Mouse (Mus musculus) embryonic facial prominence, embryonic 12.5 days (tissue): ENCODE measurements around the gene Ccdc9b. TPM values are rescaled to one million over a fixed set of nuclear protein-coding genes. Genes with fewer than 3 reads are reported as not detected.

ENCODE experiments used
- ATAC-seq: fragments of 200-750 bp; cut with Nextera tagmentation; 2 replicates; pipeline ENCODE4 v1.8.0; 2017; ENCODE audit not compliant: insufficient number of reproducible peaks, insufficient read depth, low FRiP score, low TSS enrichment
- H3K27ac ChIP-seq: fragments of 300-500 bp; sonication (generic); 2 replicates; pipeline ENCODE4 v1.5.1; 2016; ENCODE audit warnings: mild to moderate bottlenecking
- H3K27me3 ChIP-seq: fragments of 300-500 bp; sonication (generic); 2 replicates; pipeline ENCODE4 v1.6.1; 2016; ENCODE audit warnings: mild to moderate bottlenecking, moderate library complexity
- H3K36me3 ChIP-seq: fragments of 300-500 bp; sonication (generic); 2 replicates; pipeline ENCODE4 v1.6.1; 2016; ENCODE audit warnings: mild to moderate bottlenecking
- H3K4me1 ChIP-seq: fragments of 300-500 bp; sonication (generic); 2 replicates; pipeline ENCODE4 v1.6.1; 2016
- H3K4me2 ChIP-seq: fragments of 300-500 bp; sonication (generic); replicated peaks from 2 replicates; pipeline ENCODE4 v1.6.1; 2016; ENCODE audit warnings: mild to moderate bottlenecking, moderate library complexity
- H3K4me3 ChIP-seq: fragments of 300-500 bp; sonication (generic); 2 replicates; pipeline ENCODE4 v1.5.1; 2016; ENCODE audit warnings: mild to moderate bottlenecking
- H3K9ac ChIP-seq: fragments of 300-500 bp; sonication (generic); 2 replicates; pipeline ENCODE4 v1.6.1; 2016; ENCODE audit warnings: mild to moderate bottlenecking, moderate library complexity
- H3K9me3 ChIP-seq: fragments of 300-500 bp; sonication (generic); 2 replicates; pipeline ENCODE4 v1.6.1; 2016; ENCODE audit warnings: mild to moderate bottlenecking, moderate library complexity
- WGBS: fragments of 180-500 bp; shearing (Covaris S2); methylation state at CpG from one replicate; pipeline ENCODE4 v1.1.7; 2016; 5-methylcytosine and 5-hydroxymethylcytosine counted together
- polyA plus RNA-seq: library from polyadenylated mRNA; unstranded; fragments of >200 nt; fragmentation: Nextera tagmentation; extraction: Ambion mirVana; gene quantifications from 2 replicates; pipeline ENCODE4 v1.2.1, GENCODE M21; 2016

The Ccdc9b gene
- polyA plus RNA-seq, 1 experiment from 2014 or later: 1.5 TPM

DNA sequence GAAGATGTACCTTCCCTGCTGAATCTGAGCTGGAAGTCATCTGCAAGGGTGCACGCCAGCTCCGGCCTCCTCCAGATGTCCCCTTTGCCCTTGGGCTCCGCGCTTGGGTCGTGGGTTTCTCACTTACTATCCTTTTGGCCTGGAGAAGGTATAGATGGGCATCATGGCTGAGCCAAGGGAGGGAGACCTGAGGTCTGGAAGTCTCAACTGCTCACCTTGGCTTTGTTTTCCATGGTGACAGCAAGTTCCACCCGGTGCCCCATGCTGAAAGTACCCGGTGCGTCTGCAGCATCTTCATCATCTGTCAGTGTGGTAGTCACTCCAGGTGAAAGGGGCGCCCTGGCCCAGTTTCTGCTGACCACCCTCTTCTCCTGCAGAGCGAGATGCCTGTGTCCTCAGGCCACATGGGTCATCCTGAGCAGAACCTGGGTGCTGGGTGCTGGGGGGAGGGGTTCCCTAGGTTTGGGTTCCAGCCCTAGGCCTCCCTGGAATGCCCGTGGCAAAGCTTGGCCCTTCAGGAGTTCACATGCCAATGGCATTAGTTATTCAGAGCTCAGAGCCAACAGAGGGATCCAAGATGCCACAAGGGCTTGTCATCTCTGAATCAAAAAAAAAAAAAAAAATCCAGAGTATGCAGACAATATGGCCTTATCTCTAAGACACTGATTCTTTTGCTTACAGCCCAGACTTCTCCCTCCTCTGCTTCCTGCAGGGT lies 2.0 kb downstream of the Ccdc9b start:
- Histone ChIP-seq H3K4me2 (no peak overlapping the region), H3K27ac (no peak overlapping the region), H3K4me1 (peaks cover 34% of the 10 kb centered on the region), H3K9ac (no peak overlapping the region), H3K27me3 (peaks cover 17% of the 10 kb centered on the region), H3K9me3 (no peaks in the 10 kb centered on the region), H3K4me3 (no peak overlapping the region), H3K36me3 (no peaks in the 10 kb centered on the region)
- WGBS: 79% methylated on average over 11 of the region's 11 CpGs
- no peak for ATAC-seq

GRCm38 (mm10) chr2:118759828-118760227 lies 2.6 kb downstream of the Ccdc9b start:
- H3K27me3 ChIP-seq: peaks cover 17% of the 10 kb centered on the region
- no peak overlapping the region for H3K4me2 ChIP-seq
- no peak overlapping the region for H3K27ac ChIP-seq
- H3K4me1 ChIP-seq: peaks cover 34% of the 10 kb centered on the region
- H3K9ac ChIP-seq: no peak overlapping the region
- H3K4me3 ChIP-seq: no peak overlapping the region
- H3K36me3 ChIP-seq: no peaks in the 10 kb centered on the region
- no peaks in the 10 kb centered on the region for H3K9me3 ChIP-seq
- WGBS: 14% methylated on average over 8 of the region's 8 CpGs
- no peak for ATAC-seq

DNA sequence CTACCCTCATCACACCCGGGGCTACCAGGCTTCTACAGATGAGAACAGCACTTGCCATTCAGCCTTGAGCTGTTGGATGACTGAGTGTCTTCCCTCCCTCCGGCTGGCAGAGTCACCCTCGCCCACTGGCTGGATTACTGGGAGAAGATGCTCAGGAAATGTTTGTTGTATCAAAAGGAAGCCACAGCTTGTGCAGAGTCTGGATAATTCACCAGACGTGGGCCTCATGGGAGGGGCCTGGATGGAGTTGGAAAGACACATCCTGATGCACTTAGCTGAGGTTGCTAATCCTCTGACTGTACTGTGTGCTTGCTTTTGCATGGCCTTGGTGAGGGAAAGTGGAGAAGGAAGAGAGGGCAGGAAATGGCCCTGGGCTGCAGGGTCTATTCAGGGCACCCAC lies 6.4 kb downstream of the Ccdc9b start:
- Histone ChIP-seq H3K4me3 (no peak overlapping the region), H3K9ac (no peak overlapping the region), H3K9me3 (no peaks in the 10 kb centered on the region), H3K27ac (no peak overlapping the region), H3K4me1 (peaks cover 6% of the 10 kb centered on the region; the same call in 1 of the 2 replicates), H3K36me3 (no peaks in the 10 kb centered on the region), H3K4me2 (no peak overlapping the region), H3K27me3 (peaks cover 8% of the 10 kb centered on the region; the same call in 1 of the 2 replicates)
- 76% methylated on average over 4 of the region's 4 CpGs for WGBS
- no peak for ATAC-seq

DNA sequence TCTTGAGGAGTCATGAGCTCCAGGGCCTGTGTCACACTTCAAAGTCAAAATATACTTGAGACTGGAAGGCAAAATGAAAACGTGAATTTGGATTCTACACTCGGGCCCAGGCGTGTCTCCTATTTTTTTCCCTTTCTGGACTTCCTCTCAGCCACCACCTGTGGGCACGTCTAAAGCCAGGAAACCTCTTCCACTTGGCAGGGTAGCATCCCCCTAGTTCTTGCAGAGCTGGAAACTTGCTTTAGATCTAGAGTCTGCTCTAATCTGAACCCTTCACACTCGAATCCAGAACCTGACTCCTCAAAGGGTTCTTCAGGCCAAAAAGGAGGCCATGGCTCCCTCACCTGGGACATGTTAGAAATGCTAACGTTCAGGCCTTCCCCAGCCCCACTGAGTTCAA lies 7.1 kb downstream of the Ccdc9b start:
- Histone ChIP-seq H3K27me3 (peaks cover 2% of the 10 kb centered on the region; the same call in 1 of the 2 replicates), H3K9ac (no peak overlapping the region), H3K4me2 (no peak overlapping the region), H3K4me3 (no peak overlapping the region), H3K9me3 (no peaks in the 10 kb centered on the region), H3K4me1 (peaks cover 5% of the 10 kb centered on the region; the same call in 1 of the 2 replicates), H3K27ac (no peak overlapping the region), H3K36me3 (no peaks in the 10 kb centered on the region)
- WGBS: 79% methylated on average over 6 of the region's 6 CpGs
- no peak for ATAC-seq

DNA sequence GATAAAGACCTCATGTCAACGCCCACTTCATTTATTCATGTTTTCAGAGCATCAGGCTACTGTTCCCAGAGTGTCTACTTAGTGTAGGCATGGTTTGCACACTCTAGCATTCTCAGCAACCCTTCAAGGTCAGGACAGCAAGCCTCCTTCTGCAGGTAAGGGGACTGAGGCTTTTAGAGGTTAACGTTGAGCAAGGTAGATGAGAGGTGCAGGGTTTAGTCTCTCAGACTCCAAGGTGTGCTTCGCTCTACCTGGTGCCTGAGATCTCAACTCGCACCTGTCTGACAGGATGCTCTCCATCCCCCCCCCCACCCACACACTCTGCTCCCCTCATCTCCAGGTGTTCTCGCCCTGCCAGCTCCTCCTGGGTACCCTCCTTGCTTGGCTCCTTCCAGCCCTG lies 8.3 kb downstream of the Ccdc9b start:
- H3K27me3 ChIP-seq: no peaks in the 10 kb centered on the region
- ATAC-seq: no peak
- no peak overlapping the region for H3K4me2 ChIP-seq

GRCm38 (mm10) chr2:118752792-118753108 lies 9.7 kb downstream of the Ccdc9b start:
- Histone ChIP-seq H3K4me1 (peaks cover 18% of the 10 kb centered on the region), H3K9me3 (no peaks in the 10 kb centered on the region), H3K4me2 (no peak overlapping the region), H3K9ac (no peak overlapping the region), H3K27ac (0 out of 2 replicates have a peak overlapping the region, but pooled peaks have one; percentile 12), H3K36me3 (no peaks in the 10 kb centered on the region), H3K27me3 (no peaks in the 10 kb centered on the region), H3K4me3 (no peak overlapping the region)
- no peak for ATAC-seq
- WGBS: 75% methylated on average over 4 of the region's 4 CpGs

More for the DNA sequence above, 8.3 kb downstream of the Ccdc9b start:
- Histone ChIP-seq H3K9me3 (no peaks in the 10 kb centered on the region), H3K36me3 (no peaks in the 10 kb centered on the region), H3K27ac (no peak overlapping the region), H3K4me1 (peaks cover 9% of the 10 kb centered on the region), H3K9ac (no peak overlapping the region), H3K4me3 (no peak overlapping the region)
- WGBS: 88% methylated on average over 5 of the region's 5 CpGs

- no peak overlapping the region for H3K9ac ChIP-seq
- 0 out of 2 replicates have a peak overlapping the region, but pooled peaks have one; percentile 12 for H3K27ac ChIP-seq
- no peaks in the 10 kb centered on the region for H3K9me3 ChIP-seq
- no peak overlapping the region for H3K4me2 ChIP-seq
- peaks cover 23% of the 10 kb centered on the region for H3K4me1 ChIP-seq
- H3K4me3 ChIP-seq: no peak overlapping the region
- ATAC-seq: no peak
- 69% methylated on average over 16 of the region's 16 CpGs for WGBS
- no peaks in the 10 kb centered on the region for H3K27me3 ChIP-seq
- H3K36me3 ChIP-seq: no peaks in the 10 kb centered on the region
Measured at GRCm38 (mm10) chr2:118751896-118752791, 10.3 kb downstream of the Ccdc9b start.

DNA sequence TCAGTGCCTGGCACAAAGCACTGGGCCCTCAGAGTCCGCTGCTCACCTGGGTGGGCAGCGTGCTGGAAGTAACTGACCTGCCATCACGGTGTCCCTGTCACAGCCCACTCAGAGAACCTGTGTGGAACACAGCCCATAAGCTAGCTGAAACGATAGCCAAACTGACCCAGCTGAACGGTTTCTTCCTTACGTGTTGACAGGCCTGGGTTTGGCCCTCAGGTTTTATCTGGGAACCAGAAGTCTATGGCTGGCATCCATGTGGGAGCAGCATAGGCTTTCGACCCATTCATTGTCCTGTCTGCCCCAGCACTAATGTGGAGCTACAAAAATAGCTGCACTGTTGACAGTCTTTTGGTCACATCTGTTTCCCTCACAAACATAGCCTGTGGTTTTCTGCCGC lies 12.0 kb downstream of the Ccdc9b start:
- no peak overlapping the region for H3K4me2 ChIP-seq
- H3K4me3 ChIP-seq: no peak overlapping the region
- no peak overlapping the region for H3K9ac ChIP-seq
- H3K9me3 ChIP-seq: no peaks in the 10 kb centered on the region
- 77% methylated on average over 8 of the region's 8 CpGs for WGBS
- ATAC-seq: no peak
- H3K4me1 ChIP-seq: peaks cover 25% of the 10 kb centered on the region
- H3K27ac ChIP-seq: no peak overlapping the region
- H3K36me3 ChIP-seq: no peaks in the 10 kb centered on the region
- no peaks in the 10 kb centered on the region for H3K27me3 ChIP-seq

- Histone ChIP-seq H3K27ac (no peak overlapping the region), H3K9me3 (no peaks in the 10 kb centered on the region), H3K4me2 (no peak overlapping the region), H3K4me1 (peaks cover 31% of the 10 kb centered on the region), H3K36me3 (no peaks in the 10 kb centered on the region), H3K4me3 (no peak overlapping the region), H3K9ac (no peak overlapping the region), H3K27me3 (peaks cover 8% of the 10 kb centered on the region)
- whole genome bisulfite sequencing: 33% methylated on average over 10 of the region's 10 CpGs
- ATAC-seq: no peak
Measured at GRCm38 (mm10) chr2:118749341-118749884, 13.0 kb downstream of the Ccdc9b start.

- H3K4me2 ChIP-seq: peak overlapping the region; percentile 97
- peaks cover 29% of the 10 kb centered on the region for H3K4me1 ChIP-seq
- 31% methylated on average over 10 of the region's 10 CpGs for WGBS
- H3K36me3 ChIP-seq: no peaks in the 10 kb centered on the region
- no peak overlapping the region for H3K27ac ChIP-seq
- H3K9me3 ChIP-seq: no peaks in the 10 kb centered on the region
- H3K9ac ChIP-seq: no peak overlapping the region
- H3K27me3 ChIP-seq: peaks cover 26% of the 10 kb centered on the region
- H3K4me3 ChIP-seq: peak overlapping the region; percentile 89
- ATAC-seq: no peak
Measured at GRCm38 (mm10) chr2:118747301-118747960, 15.0 kb downstream of the Ccdc9b start.
